Mouse (Mus musculus) left cerebral cortex, adult 18-20 months (tissue): ENCODE data around the gene Eif2b1. TPM values are rescaled to one million over a fixed set of nuclear protein-coding genes. Genes with fewer than 3 reads are reported as not detected.
"Not testable (repeated sequence)": the region's sequence is repeated elsewhere in the genome, so short reads cannot be mapped to it uniquely, and the experiment has no call there.

ENCODE experiments used
- DNase-seq, 2 experiments: peaks; one replicate each; pipeline ENCODE4 v3.0.0; 2021 to 2022; ENCODE audit warnings: low spot score in 2 of 2, mixed read lengths in 1 of 2
- long read RNA-seq, 2 experiments: library from polyadenylated mRNA; stranded (forward); transcript quantifications; one replicate each; pipeline ENCODE4 v2.0.0; 2021
- total RNA-seq, 2 experiments: library from RNA; stranded (reverse); gene quantifications; 2 replicates each; pipeline ENCODE4 v1.2.3; 2021

Eif2b1 gene
- total RNA-seq: 10 to 100 TPM; 30.6 to 31.3 TPM
- long read RNA-seq, experiment 1, transcript Eif2b1-201 (9 exons, 2,013 nt): major isoform, 42 of 57 reads
- long read RNA-seq, experiment 1, partial matches to known transcripts: 4 of 57 reads
- long read RNA-seq, experiment 1, other reads (novel, unspliced or antisense): 11 of 57 reads
- long read RNA-seq, experiment 2, transcript Eif2b1-201 (9 exons, 2,013 nt): major isoform, 36 of 49 reads
- long read RNA-seq, experiment 2, partial matches to known transcripts: 3 of 49 reads
- long read RNA-seq, experiment 2, other reads (novel, unspliced or antisense): 10 of 49 reads

DNA sequence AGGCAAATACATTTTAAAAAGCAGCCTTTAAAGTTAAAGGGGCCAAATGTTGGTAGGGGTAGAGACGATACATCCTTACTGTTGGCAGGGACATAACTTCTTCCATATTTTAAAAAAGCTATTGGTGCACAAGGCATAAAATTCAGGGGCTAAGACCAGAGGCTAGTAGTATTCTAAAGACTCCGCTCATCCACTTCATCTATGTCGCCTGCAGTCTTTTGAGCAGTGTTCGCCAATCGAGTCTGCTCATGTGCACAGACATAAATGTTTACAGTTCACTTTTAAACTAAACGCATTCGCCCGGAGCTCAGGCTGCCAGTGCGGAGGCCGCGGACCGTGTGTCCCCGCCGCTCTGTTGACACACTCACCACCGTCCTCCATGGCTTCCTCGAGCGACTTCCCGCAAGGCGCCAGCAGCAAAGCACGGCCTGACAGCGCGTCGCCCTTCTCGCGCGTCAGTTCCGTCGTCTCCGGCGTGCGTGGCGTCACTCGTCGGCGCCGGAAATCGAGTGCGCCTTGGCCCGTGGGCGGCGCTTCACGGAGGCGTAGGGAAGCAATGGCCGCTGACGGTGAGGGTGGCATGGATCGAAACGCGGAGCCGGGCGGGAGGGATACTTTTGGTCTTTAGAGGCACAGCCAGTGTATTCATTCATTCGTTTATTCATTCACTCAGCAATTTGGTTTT is at the start of gene Eif2b1, which contains the start of gene Gtf2h3:
Eif2b1 (minus strand) TSS at position 499 of the 685 bp plus-strand sequence.
Gtf2h3 (plus strand) TSS at position 508 of the 685 bp plus-strand sequence.
- DNase-seq: peak; percentile 97

GRCm38 (mm10) chr5:124624291-124624690 is 45.4 kb upstream of the Eif2b1 start:
- DNase-seq: no peak

- no peak for DNase-seq
Measured at GRCm38 (mm10) chr5:124622890-124623289, 44.0 kb upstream of the Eif2b1 start.

DNA sequence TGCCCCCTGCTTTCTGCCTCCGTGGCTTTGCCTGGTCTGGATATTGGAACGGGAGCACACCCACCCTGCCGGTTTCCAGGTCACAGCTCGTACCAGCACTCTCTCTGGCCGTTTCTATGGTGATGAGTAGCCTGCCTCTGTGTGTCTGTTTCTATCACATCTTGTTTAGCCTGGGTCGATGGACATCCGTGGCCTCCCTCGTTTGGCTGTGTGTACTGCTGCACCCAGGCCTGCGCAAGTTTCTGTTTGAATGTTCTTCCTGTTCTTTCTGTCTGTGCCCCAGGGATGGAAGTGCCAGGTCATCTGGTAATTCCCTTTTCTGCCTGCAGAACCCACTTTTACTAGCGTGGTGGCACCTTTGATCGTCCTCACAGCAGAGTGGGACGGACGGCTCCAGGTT is 42.4 kb upstream of the Eif2b1 start:
- no peak for DNase-seq

DNA sequence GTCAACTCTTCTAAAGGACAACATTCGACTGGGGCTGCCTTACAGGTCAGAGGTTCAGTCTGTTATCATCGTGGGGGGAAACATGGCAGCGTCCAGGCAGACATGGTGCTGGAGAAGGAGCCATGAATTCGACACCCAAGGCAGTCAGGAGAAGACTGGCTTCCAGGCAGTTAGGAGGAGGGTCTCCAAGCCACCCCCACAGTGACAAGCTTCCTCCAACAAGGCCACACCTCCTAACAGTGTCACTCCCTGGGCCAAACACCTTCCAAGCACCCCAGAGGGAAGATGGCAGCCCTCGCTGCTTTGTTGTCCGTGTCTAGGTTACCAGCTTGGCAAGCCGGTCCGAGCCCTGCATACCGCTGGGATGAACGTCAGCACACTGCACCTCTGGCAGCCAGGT is 39.8 kb upstream of the Eif2b1 start:
- DNase-seq: no peak

- DNase-seq: no peak
Measured at GRCm38 (mm10) chr5:124614709-124615108, 35.8 kb upstream of the Eif2b1 start.

DNA sequence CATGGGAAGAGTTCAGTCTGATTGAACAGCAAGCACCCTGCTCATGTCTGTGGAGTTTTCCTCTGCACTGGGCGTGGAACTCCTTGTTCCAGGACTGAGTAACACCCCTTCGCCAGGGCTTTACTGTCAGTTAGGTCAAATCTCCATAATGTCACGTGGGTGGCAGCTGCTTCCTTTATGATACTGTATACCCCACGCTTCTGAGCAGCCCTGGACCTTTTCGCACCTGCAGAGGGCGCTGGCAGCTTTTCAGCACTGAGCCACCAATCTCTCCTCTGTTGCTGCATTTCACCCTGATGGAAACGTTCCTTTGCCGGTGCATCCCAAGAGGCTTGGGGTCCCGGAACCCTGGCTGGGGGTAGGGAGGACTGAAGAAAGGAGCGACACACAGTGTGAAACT is 32.0 kb upstream of the Eif2b1 start:
- no peak for DNase-seq

GRCm38 (mm10) chr5:124605041-124605622 is 26.2 kb upstream of the Eif2b1 start:
- no peak for DNase-seq

DNA sequence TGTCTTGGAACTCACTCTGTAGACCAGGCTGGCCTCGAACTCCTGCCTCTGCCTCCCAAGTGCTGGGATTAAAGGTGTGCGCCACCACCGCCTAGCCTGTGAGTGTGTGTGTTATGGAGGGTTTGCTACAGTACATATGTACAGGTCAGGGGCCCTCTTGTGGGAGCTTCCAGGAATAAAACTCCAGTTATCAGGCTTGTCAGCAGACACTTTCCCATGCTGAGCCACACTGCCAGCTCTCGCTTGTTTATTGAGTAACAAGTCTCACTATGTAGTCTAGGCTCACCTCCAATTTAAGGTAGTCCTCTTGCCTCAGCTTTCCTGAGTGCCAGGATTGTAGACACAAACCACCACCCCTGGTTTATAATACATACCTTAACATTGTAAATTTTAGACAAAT is 25.4 kb upstream of the Eif2b1 start:
- no peak for DNase-seq

GRCm38 (mm10) chr5:124602349-124602748 is 23.4 kb upstream of the Eif2b1 start:
- DNase-seq: peak; percentile 19 to 52

DNA sequence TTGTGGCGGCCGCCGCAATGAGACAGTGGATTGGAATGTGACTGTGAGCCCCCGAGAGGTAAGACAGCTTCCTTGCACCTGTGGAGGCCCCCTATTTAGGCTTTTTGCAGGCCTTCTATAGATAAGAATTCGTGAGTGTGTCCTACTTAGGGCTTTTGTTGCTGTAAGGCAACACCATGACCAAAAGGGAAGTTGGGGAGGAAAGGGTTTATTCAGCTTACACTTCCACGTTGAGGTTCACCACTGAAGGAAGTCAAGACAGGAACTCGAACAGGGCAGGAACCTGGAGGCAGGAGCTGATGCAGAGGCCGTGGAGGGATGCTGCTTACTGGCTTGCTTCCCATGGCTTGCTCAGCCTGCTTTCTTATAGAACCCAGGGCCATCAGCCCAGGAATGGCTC is 20.8 kb upstream of the Eif2b1 start:
- not testable (repeated sequence) for DNase-seq

DNA sequence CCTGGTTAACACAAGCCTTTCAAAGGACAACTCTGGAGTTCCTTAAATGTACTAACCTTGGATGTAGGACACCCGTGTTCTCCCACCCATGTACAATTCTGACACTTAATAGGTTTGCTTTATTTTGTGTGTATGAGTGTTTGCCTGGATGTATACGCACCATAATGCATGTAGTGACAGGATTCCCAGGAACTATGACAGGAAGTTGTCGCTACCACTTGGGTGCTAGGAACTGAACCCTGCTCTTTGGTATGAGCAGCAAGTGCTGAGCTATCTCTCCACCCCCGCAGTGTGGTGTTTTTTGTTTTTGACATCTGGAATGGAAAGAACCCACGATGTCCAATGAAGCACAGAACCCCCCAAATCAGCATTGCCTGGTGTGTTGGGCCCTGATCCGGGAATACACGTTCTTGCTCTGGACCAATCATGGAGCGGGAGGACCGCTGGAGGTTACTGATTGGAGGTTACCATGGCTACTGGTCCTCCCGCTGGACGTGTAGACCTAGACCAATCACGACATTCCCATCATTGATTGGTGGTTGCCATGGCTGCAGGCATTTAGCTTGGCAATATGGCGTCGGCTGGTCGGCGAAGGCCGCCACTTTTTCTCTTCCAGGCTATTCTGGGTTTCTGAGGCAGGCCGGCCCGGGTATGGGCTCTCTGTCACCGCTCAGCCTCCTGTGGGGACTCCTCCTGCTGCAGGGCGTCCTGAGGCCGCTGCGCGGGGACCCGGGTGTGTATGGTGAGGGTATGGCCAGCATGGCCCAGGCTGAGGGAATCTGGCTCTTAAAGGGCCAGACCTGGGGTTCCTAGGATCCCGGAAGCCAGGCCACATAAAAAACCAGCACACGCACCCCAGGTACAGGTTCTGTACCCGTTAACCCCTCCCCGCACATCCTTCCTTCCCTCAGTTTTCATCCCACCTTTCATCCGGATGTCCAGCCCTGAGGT is 19.6 kb upstream of the Eif2b1 start:
- peak; percentile 88 to 94 for DNase-seq

DNA sequence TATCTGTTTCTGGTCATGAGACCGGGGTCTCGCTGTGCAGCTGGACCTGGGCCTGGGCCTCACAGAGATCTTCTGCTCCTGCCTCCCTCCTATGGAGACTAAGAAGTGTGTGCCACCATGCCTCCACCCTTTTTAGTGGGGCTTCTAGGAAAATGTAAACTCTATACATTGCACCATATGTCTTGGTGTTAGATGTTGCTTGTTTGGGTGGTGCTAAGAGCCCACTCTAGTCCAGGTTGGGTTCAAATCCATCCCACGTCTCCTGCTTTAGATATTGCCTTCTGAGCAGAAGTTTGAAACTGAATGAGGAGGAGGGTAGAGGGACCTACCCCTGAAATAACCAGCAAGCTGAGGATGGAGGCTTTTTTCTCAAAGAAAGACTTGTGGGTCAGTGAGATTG is 13.8 kb upstream of the Eif2b1 start:
- DNase-seq: peak in 1 of 2 experiments; percentile 18

- DNase-seq: no peak
Measured at GRCm38 (mm10) chr5:124582515-124582914, 3.6 kb upstream of the Eif2b1 start.

DNA sequence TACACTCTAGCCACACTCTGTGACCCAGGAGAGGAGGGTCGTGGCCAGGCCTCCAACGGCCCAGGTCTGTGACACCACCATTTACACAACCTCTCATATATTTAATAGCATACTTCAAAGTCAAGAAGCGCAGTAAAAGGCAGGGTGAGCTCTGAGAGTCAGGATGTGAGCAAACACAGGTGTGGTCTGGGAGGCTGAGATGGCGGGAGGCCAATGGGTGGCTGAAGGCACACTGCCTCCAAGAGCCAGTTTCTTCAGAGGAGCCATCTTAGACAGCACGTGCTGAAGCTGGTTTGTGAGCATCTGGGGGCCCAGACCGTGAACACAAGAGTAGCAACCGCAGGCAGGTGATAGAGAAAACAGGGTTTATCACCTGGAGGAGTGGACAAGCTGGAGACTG is 3.5 kb downstream of the Eif2b1 start:
- DNase-seq: no peak

DNA sequence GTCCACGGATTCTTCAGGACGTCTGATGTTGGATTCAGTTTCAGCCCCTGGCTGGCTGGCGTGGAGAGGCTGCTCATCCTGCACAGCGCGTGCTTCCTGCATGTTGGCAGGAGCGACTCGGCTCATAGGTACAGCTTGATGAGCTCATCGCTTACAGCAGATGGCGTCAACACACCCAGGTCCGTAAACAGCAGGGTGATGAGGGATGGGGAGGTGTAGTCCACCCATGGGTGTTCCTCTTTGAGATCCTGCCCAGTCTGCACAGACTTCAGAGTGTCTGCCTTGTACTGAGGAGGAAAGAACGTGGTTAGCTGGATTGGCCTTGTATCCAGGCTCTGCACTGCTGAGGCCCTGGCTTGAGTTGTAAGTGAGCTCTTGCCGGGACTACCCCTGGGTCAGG is 7.9 kb downstream of the Eif2b1 start:
- peak; percentile 62 to 71 for DNase-seq

GRCm38 (mm10) chr5:124555145-124555544 is 23.8 kb downstream of the Eif2b1 start:
- DNase-seq: no peak

GRCm38 (mm10) chr5:124553607-124554006 is 25.3 kb downstream of the Eif2b1 start:
- DNase-seq: no peak

DNA sequence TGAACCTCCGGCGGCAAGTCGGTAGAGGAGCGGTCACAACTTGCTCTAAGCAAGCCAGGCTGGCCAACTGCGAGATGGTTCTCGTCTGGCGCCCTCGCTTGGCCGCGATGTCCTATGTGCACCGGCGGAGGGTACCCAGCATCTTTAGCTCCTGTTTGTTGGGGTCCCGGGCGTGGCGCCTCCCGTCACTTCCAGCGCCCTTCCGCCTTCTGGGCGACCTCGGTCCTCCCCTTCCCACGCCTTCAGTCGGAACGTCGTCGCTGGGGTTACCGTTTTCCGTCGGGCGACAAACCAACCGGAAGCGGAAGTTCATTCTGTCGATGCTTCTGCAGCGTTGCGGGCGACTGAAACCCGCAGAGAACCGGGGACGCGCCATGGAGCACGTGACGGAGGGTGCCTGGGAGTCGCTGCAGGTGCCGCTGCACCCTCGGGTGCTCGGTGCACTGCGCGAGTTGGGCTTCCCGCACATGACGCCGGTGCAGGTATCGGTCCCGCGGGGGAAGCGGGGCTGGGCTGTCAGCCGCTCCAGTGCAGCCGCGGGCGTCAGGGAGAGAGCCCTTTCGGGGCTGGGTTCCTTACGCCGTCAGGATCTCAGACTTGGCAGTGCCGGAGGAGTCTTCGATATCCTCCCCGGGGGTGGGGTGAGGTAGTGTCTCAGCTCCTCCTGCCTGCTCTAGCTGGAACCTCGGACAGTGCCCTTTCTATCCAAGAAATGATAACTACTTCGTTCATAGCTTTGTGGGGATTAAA is 26.2 kb downstream of the Eif2b1 start, which contains the start of gene Ddx55:
Ddx55 (plus strand) TSS at position 307 of the 750 bp plus-strand sequence.
- peak; percentile 88 to 92 for DNase-seq

DNA sequence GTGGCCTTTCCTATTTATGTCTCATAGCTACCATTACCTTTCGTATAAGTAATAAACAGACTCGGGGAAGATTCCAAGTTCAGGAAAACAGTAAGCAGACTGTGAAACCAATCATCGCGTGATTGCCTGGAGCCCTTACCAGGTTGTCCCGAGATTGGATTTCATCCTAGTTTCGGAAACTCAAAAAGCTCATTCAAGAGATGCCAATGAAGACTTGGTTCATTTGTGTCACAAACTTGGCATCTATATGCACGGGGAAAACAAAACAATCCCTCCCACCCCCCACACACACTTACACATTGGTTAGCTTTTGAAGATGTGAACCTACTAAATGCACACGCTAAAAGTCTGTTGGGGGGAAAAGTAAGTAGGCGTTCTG is 26.8 kb downstream of the Eif2b1 start:
- no peak for DNase-seq
